Mouse (Mus musculus): ENCODE data around the gene Gatb.
A peak's percentile ranks its signal among the peaks of the same experiment; 100 is the strongest.

Gene Gatb

GRCm38 (mm10) chr3:85661926-85662813, 88.3 kb downstream of the Gatb start:
- no peak for DNase-seq

- DNase-seq: peak; percentile 26 to 40
Measured at GRCm38 (mm10) chr3:85663826-85664225, 89.9 kb downstream of the Gatb start.

- peak; percentile 27 to 33 for DNase-seq
Measured at GRCm38 (mm10) chr3:85664591-85665171, 90.8 kb downstream of the Gatb start.

- peak in 1 of 2 experiments; percentile 31 for DNase-seq
Measured at GRCm38 (mm10) chr3:85666166-85666565, 92.2 kb downstream of the Gatb start.

GRCm38 (mm10) chr3:85666736-85667135, 92.8 kb downstream of the Gatb start:
- DNase-seq: no peak

GRCm38 (mm10) chr3:85667683-85668082, 93.8 kb downstream of the Gatb start:
- DNase-seq: no peak

- DNase-seq: no peak
Measured at GRCm38 (mm10) chr3:85669844-85670243, 95.9 kb downstream of the Gatb start.

- DNase-seq: no peak
Measured at GRCm38 (mm10) chr3:85677133-85677532, 103.2 kb downstream of the Gatb start.

- DNase-seq: no peak
Measured at GRCm38 (mm10) chr3:85677952-85678351, 104.0 kb downstream of the Gatb start.

GRCm38 (mm10) chr3:85679312-85679933, 105.5 kb downstream of the Gatb start:
- no peak for DNase-seq

- DNase-seq: no peak
Measured at GRCm38 (mm10) chr3:85679960-85680359, 106.0 kb downstream of the Gatb start.

- no peak for DNase-seq
Measured at GRCm38 (mm10) chr3:85681136-85681535, 107.2 kb downstream of the Gatb start.

- no peak for DNase-seq
Measured at GRCm38 (mm10) chr3:85683618-85684017, 109.7 kb downstream of the Gatb start.

GRCm38 (mm10) chr3:85685271-85685670, 111.4 kb downstream of the Gatb start:
- no peak for DNase-seq

GRCm38 (mm10) chr3:85688341-85688740, 114.4 kb downstream of the Gatb start:
- DNase-seq: no peak

- DNase-seq: no peak
Measured at GRCm38 (mm10) chr3:85691134-85691533, 117.2 kb downstream of the Gatb start.

- DNase-seq: no peak
Measured at GRCm38 (mm10) chr3:85693013-85693412, 119.1 kb downstream of the Gatb start.

GRCm38 (mm10) chr3:85695056-85695455, 121.1 kb downstream of the Gatb start:
- DNase-seq: no peak

- DNase-seq: no peak
Measured at GRCm38 (mm10) chr3:85698496-85698895, 124.6 kb downstream of the Gatb start.

- DNase-seq: no peak
Measured at GRCm38 (mm10) chr3:85703141-85703882, 129.4 kb downstream of the Gatb start.

Data from kidney, postnatal 4 days (tissue).